ENCODE assay signal across 10 mouse cellular contexts in genomic region chr8:117464525-117464924, GRCm38 (mm10). TPM values are rescaled to one million over a fixed set of nuclear protein-coding genes. Genes with fewer than 3 reads are reported as not detected.
DNase-seq lines count a peak whose midpoint lies in the region; ATAC-seq and TF ChIP-seq lines count a peak whose summit lies in the region.
"Had no signal": no experiment of that assay in that cellular context is flagged by ENCODE, and none has a peak within 500 bp of the region (broad histone marks: within the 10 kb centered on the region; RNA-seq: fewer than 3 reads in every experiment).

No protein-coding gene starts in this region.

- over 99% methylated on average over 6 of the region's 6 CpGs for WGBS in forebrain, postnatal 0 days
- 96% methylated on average over 6 of the region's 6 CpGs for WGBS in forebrain, embryonic 10.5 days

- no peak for TF ChIP-seq POLR2A in brain, embryonic 14.5 days (IDR thresholded peaks at IDR 0.05; ENCODE audit: borderline replicate concordance, extremely low read depth, insufficient read depth, insufficient read length, poor library complexity, severe bottlenecking)

- H3K4me2 ChIP-seq in forebrain, postnatal 0 days (ENCODE audit: low read depth) = no peak overlapping the region
- H3K4me2 ChIP-seq: embryonic facial prominence, embryonic 13.5 days; neural tube, embryonic 12.5 days had no signal

- DNase-seq in forebrain, postnatal 0 days = no peak
- no peak for DNase-seq in forebrain, embryonic 10.5 days (ENCODE audit: extremely low spot score, low spot score)
- DNase-seq in layer of hippocampus, adult 2 months (ENCODE audit: low spot score in 2 of 2) = no peak
- DNase-seq in layer of hippocampus, adult 9-10 months (ENCODE audit: low spot score) = no peak
- peak; percentile 35 for DNase-seq in 416B (ENCODE audit: low read depth)
- no peak for DNase-seq in brain, embryonic 14.5 days (ENCODE audit: low read depth)
- no peak for DNase-seq in frontal cortex, postnatal 36 days (ENCODE audit: low spot score in 2 of 2)
- DNase-seq in urinary bladder, postnatal 14 days (ENCODE audit: low spot score) = no peak

- no peaks in the 10 kb centered on the region for H3K4me1 ChIP-seq in forebrain, postnatal 0 days (ENCODE audit: insufficient read depth)
- H3K4me1 ChIP-seq in forebrain, embryonic 10.5 days = peaks cover 10% of the 10 kb centered on the region
- H3K4me1 ChIP-seq: embryonic facial prominence, embryonic 13.5 days had no signal

- H3K9me3 ChIP-seq in forebrain, postnatal 0 days (ENCODE audit: low read length) = no peaks in the 10 kb centered on the region
- no peaks in the 10 kb centered on the region for H3K9me3 ChIP-seq in forebrain, embryonic 10.5 days
- H3K9me3 ChIP-seq: embryonic facial prominence, embryonic 13.5 days; neural tube, embryonic 12.5 days had no signal

- H3K27me3 ChIP-seq in forebrain, postnatal 0 days (ENCODE audit: insufficient read depth, low read length) = no peaks in the 10 kb centered on the region
- no peaks in the 10 kb centered on the region for H3K27me3 ChIP-seq in forebrain, embryonic 10.5 days (ENCODE audit: poor library complexity, severe bottlenecking)
- H3K27me3 ChIP-seq: embryonic facial prominence, embryonic 13.5 days; neural tube, embryonic 12.5 days had no signal

- peak; percentile 55 for TF ChIP-seq CTCF in forebrain, postnatal 0 days (IDR thresholded peaks at IDR 0.05; ENCODE audit: low read depth)
- TF ChIP-seq CTCF in layer of hippocampus, adult 2 months (conservative IDR thresholded peaks at IDR 0.05) = peak; percentile 73
- peak; percentile 55 for TF ChIP-seq CTCF in brain, embryonic 14.5 days (IDR thresholded peaks at IDR 0.05; ENCODE audit: borderline replicate concordance, extremely low read depth, insufficient read depth, insufficient read length)

- ATAC-seq in forebrain, postnatal 0 days = no peak

- H3K36me3 ChIP-seq in forebrain, postnatal 0 days (ENCODE audit: insufficient read depth) = peaks cover 3% of the 10 kb centered on the region; the same call in 1 of the 2 replicates
- H3K36me3 ChIP-seq in forebrain, embryonic 10.5 days (replicated peaks) = peaks cover 9% of the 10 kb centered on the region

- no peak overlapping the region for H3K4me3 ChIP-seq in forebrain, postnatal 0 days (ENCODE audit: low read depth, low read length)
- H3K4me3 ChIP-seq in forebrain, embryonic 10.5 days = no peak overlapping the region
- H3K4me3 ChIP-seq in layer of hippocampus, adult 2 months = no peak overlapping the region
- H3K4me3 ChIP-seq: embryonic facial prominence, embryonic 13.5 days; neural tube, embryonic 12.5 days had no signal

- no peak overlapping the region for H3K27ac ChIP-seq in forebrain, postnatal 0 days (ENCODE audit: low read depth, low read length)
- no peak overlapping the region for H3K27ac ChIP-seq in forebrain, embryonic 10.5 days
- no peak overlapping the region for H3K27ac ChIP-seq in layer of hippocampus, adult 2 months
- H3K27ac ChIP-seq: embryonic facial prominence, embryonic 13.5 days; neural tube, embryonic 12.5 days had no signal

- no peak overlapping the region for H3K9ac ChIP-seq in forebrain, postnatal 0 days
- H3K9ac ChIP-seq: embryonic facial prominence, embryonic 13.5 days; neural tube, embryonic 12.5 days had no signal

RNA-seq across cellular contexts. Expression of gene Plcg2, which starts 33.6 kb away (rescaled TPM):
- 1.8 TPM in 2 replicates for total RNA-seq in forebrain, postnatal 0 days (2014; rRNA removed)
- 0.63 and 1.1 TPM in 2 replicates for polyA plus RNA-seq in forebrain, postnatal 0 days (2015; fragmentation: Nextera tagmentation; extraction: Ambion mirVana)
- polyA plus RNA-seq in forebrain, embryonic 10.5 days (2016; fragmentation: Nextera tagmentation; extraction: Ambion mirVana) = 6.1 and 6.2 TPM in 2 replicates
- 1 to 10 TPM; 3.3 to 4.1 TPM for total RNA-seq in layer of hippocampus, adult 2 months (2021)
- polyA plus RNA-seq in brain, embryonic 14.5 days (2012; rRNA removed) = 0.82 and 1.5 TPM in 2 replicates
